Mouse (Mus musculus): ENCODE results near the gene Actn4. TPM values are rescaled to one million over a fixed set of nuclear protein-coding genes. Genes with fewer than 3 reads are reported as not detected.

Gene Actn4
- total RNA-seq, 2 experiments from 2014 or later, result 151 to 160 TPM

Other genes with a start within 250 kb of the Actn4 start
- gene Fbxo17, start 245.5 kb downstream of the Actn4 start, total RNA-seq (2021), result 1 to 10 TPM; 1.5 to 2.5 TPM
- gene Mrps12, start 220.5 kb downstream of the Actn4 start, total RNA-seq (2021), result 10 to 100 TPM; 53.9 to 54.7 TPM
- gene Sars2, start 220.3 kb downstream of the Actn4 start, total RNA-seq (2021), result 10 to 100 TPM; 15.6 to 16.0 TPM
- 1 to 10 TPM in 1 of 2 experiments, under 1 TPM in 1; 0.45 to 1.4 TPM for gene Ccer2, start 206.2 kb downstream of the Actn4 start, total RNA-seq (2021)
- 100 to 1,000 TPM; 131 to 154 TPM for gene Sirt2, start 195.6 kb downstream of the Actn4 start, total RNA-seq (2021)
- 10 to 100 TPM; 34.7 to 39.6 TPM for gene Nfkbib, start 194.8 kb downstream of the Actn4 start, total RNA-seq (2021)
- 1 to 10 TPM in 1 of 2 experiments, under 1 TPM in 1; 0.83 to 3.5 TPM for gene Rinl, start 173.4 kb downstream of the Actn4 start, total RNA-seq (2021)
- 100 to 1,000 TPM; 459 to 475 TPM for gene Hnrnpl, start 153.8 kb downstream of the Actn4 start, total RNA-seq (2021)
- gene Ech1, start 137.1 kb downstream of the Actn4 start, total RNA-seq (2021), result 10 to 100 TPM; 40.8 to 43.3 TPM
- 1 to 10 TPM; 2.4 to 2.7 TPM for gene Lgals4, start 128.5 kb downstream of the Actn4 start, total RNA-seq (2021)
- gene Lgals7, start 98.5 kb downstream of the Actn4 start, total RNA-seq (2021), result 1 to 10 TPM in 1 of 2 experiments, not detected in 1; 1.6 TPM
- gene Capn12, start 80.9 kb downstream of the Actn4 start, total RNA-seq (2021), result under 1 TPM; 0.53 to 0.69 TPM
- gene Eif3k, start 19.5 kb upstream of the Actn4 start, total RNA-seq (2021), result 100 to 1,000 TPM; 171 to 178 TPM
- 1 to 10 TPM; 5.8 to 6.0 TPM for gene Map4k1, start 19.7 kb upstream of the Actn4 start, total RNA-seq (2021)
- 1 to 10 TPM; 6.7 to 7.0 TPM for gene Ryr1, start 162.8 kb upstream of the Actn4 start, total RNA-seq (2021)
- 1 to 10 TPM; 1.8 to 2.1 TPM for gene Rasgrp4, start 172.5 kb upstream of the Actn4 start, total RNA-seq (2021)
- 10 to 100 TPM; 25.1 to 26.0 TPM for gene Fam98c, start 193.9 kb upstream of the Actn4 start, total RNA-seq (2021)
- gene Ggn, start 207.9 kb upstream of the Actn4 start, total RNA-seq (2021), result under 1 TPM; 0.58 to 0.65 TPM
- 10 to 100 TPM; 37.9 TPM for gene Spred3, start 208.1 kb upstream of the Actn4 start, total RNA-seq (2021)
- gene Psmd8, start 218.4 kb upstream of the Actn4 start, total RNA-seq (2021), result 100 to 1,000 TPM; 167 to 170 TPM